Mouse (Mus musculus) intestine, embryonic 14.5 days (tissue): ENCODE data around the gene Acp4. TPM values are rescaled to one million over a fixed set of nuclear protein-coding genes. Genes with fewer than 3 reads are reported as not detected.

Source experiments
- ATAC-seq: fragments of 200-750 bp; cut with Nextera tagmentation; replicated peaks from 2 replicates; pipeline ENCODE4 v1.8.0; 2017; ENCODE audit warnings: low read depth, moderate number of reproducible peaks, moderate TSS enrichment, moderate library complexity; ENCODE audit not compliant: low FRiP score, low TSS enrichment
- DNase-seq: peaks from one replicate; pipeline ENCODE4 v3.0.0-alpha.2; 2018; ENCODE audit warnings: low spot score
- H3K27ac ChIP-seq: fragments of 300-500 bp; sonication (generic); 2 replicates; pipeline ENCODE4 v1.5.1; 2014; ENCODE audit warnings: low read depth, mild to moderate bottlenecking, control low read depth
- H3K27me3 ChIP-seq: fragments of 300-500 bp; sonication (generic); replicated peaks from 2 replicates; pipeline ENCODE4 v1.6.1; 2014; ENCODE audit warnings: low read length, control low read depth; ENCODE audit not compliant: control insufficient read depth, insufficient read depth
- H3K36me3 ChIP-seq: fragments of 300-500 bp; sonication (generic); 2 replicates; pipeline ENCODE4 v1.6.1; 2014; ENCODE audit warnings: low read length, control low read depth; ENCODE audit not compliant: control insufficient read depth, insufficient read depth
- H3K4me1 ChIP-seq: fragments of 300-500 bp; sonication (generic); replicated peaks from 2 replicates; pipeline ENCODE4 v1.6.1; 2014; ENCODE audit warnings: low read length, control low read depth, mixed read lengths; ENCODE audit not compliant: control insufficient read depth, insufficient read depth
- H3K4me2 ChIP-seq: fragments of 300-500 bp; sonication (generic); 2 replicates; pipeline ENCODE4 v1.6.1; 2014; ENCODE audit warnings: low read length
- H3K4me3 ChIP-seq: fragments of 300-500 bp; sonication (generic); 2 replicates; pipeline ENCODE4 v1.5.1; 2014; ENCODE audit warnings: low read depth, low read length, control low read depth, mixed read lengths
- H3K9ac ChIP-seq: fragments of 300-500 bp; sonication (generic); 2 replicates; pipeline ENCODE4 v1.6.1; 2014; ENCODE audit warnings: mild to moderate bottlenecking, low read length
- H3K9me3 ChIP-seq: fragments of 300-500 bp; sonication (generic); 2 replicates; pipeline ENCODE4 v1.6.1; 2016; ENCODE audit warnings: low read length, control low read depth; ENCODE audit not compliant: control insufficient read depth
- WGBS: fragments of 180-500 bp; shearing (Covaris S2); extraction: QIAGEN DNeasy Blood & Tissue Kit; methylation state at CpG from one replicate; pipeline ENCODE4 v1.1.7; 2014; 5-methylcytosine and 5-hydroxymethylcytosine counted together
- polyA plus RNA-seq: library from polyadenylated mRNA; unstranded; fragments of >200 nt; fragmentation: Nextera tagmentation; extraction: Ambion mirVana; gene quantifications from 2 replicates; pipeline ENCODE4 v1.2.1, GENCODE M21; 2014

The Acp4 gene
- polyA plus RNA-seq, 1 experiment from 2014 or later = not detected

DNA sequence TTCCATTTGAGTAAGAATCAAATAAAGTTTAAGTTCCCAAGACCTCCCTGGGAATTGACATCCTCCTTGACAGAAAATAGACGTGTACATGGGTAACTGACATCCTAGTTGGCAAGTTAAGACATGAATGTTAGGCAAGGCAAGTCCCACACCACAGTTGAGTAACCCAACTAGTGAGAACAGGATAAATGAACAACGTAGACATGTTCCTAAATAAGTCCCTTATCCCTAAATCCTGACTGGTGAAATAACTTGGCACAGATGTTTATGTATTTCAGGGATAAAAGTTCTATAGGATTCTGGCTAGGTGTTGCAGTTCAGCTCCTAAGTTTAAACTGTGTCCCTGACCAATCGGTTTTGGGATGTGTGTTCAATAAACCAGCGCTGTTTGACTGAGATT is 33.8 kb upstream of the Acp4 start:
- 82% methylated on average over 4 of the region's 4 CpGs for whole genome bisulfite sequencing
- no peak for DNase-seq

DNA sequence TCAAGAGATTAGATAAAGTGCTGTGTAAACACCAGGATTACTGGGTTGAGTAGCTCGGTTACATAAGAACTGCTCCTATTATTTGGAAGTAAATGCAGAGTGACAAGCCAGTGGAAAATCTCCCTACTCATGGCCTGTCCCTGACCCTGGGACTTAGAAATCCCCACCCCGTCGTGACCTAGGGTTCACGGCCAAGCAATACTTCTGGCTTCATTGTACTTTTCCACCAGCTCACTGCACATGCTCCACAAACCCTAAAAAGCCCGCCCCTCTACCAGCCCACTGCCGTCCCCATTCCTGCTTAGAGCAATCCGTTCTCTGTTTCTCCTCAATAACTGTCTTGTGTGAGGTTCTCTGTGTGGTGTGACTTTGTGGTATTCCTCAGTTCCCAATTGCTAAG is 30.6 kb upstream of the Acp4 start:
- DNase-seq (no peak), ATAC-seq (no peak)
- Histone ChIP-seq H3K9me3 (no peaks in the 10 kb centered on the region), H3K4me2 (no peak overlapping the region), H3K4me1 (no peaks in the 10 kb centered on the region), H3K27me3 (no peaks in the 10 kb centered on the region), H3K9ac (no peak overlapping the region), H3K27ac (no peak overlapping the region), H3K4me3 (no peak overlapping the region), H3K36me3 (no peaks in the 10 kb centered on the region)
- WGBS = 65% methylated on average over 7 of the region's 7 CpGs

More for the DNA sequence above, 33.8 kb upstream of the Acp4 start:
- H3K9ac ChIP-seq = no peak overlapping the region
- H3K27me3 ChIP-seq = no peaks in the 10 kb centered on the region
- H3K4me1 ChIP-seq = no peaks in the 10 kb centered on the region
- no peak for ATAC-seq
- no peak overlapping the region for H3K27ac ChIP-seq
- H3K36me3 ChIP-seq = no peaks in the 10 kb centered on the region
- no peak overlapping the region for H3K4me3 ChIP-seq
- no peak overlapping the region for H3K4me2 ChIP-seq
- H3K9me3 ChIP-seq = no peaks in the 10 kb centered on the region

DNA sequence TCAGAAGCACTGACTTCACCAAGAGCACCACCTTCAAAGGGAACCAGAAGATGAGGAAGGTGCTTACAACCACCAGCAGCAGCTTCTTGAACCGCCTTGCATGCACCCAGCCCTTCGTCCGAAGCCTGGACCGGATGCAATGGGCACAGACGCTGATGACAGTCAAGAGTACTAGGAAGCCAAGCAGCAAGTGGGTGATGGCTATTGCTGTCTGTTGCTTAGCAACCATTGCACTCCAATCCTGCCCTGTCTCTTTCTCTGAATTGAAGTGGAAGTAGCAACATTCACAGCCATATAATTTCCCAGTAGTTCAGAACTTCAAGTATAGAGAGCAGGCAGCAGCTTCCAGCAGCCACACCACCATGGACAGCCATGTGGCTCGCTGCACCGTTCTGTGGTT is 24.4 kb upstream of the Acp4 start:
- Histone ChIP-seq H3K36me3 (no peaks in the 10 kb centered on the region), H3K9ac (no peak overlapping the region), H3K27me3 (no peaks in the 10 kb centered on the region), H3K4me1 (no peaks in the 10 kb centered on the region), H3K9me3 (no peaks in the 10 kb centered on the region), H3K4me2 (no peak overlapping the region), H3K4me3 (no peak overlapping the region), H3K27ac (no peak overlapping the region)
- DNase-seq (no peak), ATAC-seq (no peak)
- 73% methylated on average over 7 of the region's 7 CpGs for WGBS

DNA sequence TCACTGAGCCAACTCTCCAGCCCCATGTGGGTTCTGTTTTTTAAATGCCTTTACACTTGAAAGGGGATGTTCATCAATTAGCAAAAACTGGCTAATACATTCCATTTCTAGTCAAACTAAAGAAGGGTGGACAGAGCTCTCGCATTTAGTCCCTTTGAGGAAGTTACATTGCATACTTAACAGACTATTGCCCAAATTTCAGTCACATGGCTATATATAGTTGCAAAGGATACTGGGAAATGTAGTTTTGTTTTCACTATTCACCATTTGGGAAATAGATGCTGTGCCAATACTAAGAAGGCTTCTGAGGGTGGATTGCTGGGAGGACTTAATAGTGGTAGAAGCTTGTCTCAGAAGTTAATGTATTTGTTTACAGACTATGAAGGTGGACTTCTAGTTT is 23.8 kb upstream of the Acp4 start:
- Histone ChIP-seq H3K27ac (no peak overlapping the region), H3K36me3 (no peaks in the 10 kb centered on the region), H3K4me1 (no peaks in the 10 kb centered on the region), H3K9ac (no peak overlapping the region), H3K4me2 (no peak overlapping the region), H3K9me3 (no peaks in the 10 kb centered on the region), H3K27me3 (no peaks in the 10 kb centered on the region), H3K4me3 (no peak overlapping the region)
- DNase-seq = no peak
- WGBS = 64% methylated on average over 1 of the region's 1 CpGs
- no peak for ATAC-seq

DNA sequence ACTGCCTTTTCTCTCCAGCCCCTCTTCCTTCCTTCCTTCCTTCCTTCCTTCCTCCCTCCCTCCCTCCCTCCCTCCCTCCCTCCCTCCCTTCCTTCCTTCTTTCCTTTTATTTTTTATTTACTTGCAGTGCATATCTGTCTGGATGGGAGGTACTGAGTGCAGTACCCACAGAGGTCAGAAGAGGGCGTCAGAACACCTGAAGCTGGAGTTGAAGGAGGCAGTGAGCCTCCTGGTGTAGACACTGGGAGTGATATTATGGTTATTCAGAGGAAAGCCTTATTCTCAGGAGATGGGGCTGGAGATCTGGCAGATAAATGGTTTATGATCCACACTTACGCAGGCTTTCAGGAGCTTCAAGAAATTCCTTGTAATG is 20.1 kb upstream of the Acp4 start:
- no peak for DNase-seq
- H3K4me1 ChIP-seq = no peaks in the 10 kb centered on the region
- H3K9ac ChIP-seq = no peak overlapping the region
- H3K4me2 ChIP-seq = no peak overlapping the region
- ATAC-seq = no peak
- H3K27ac ChIP-seq = no peak overlapping the region
- no peaks in the 10 kb centered on the region for H3K9me3 ChIP-seq
- no peaks in the 10 kb centered on the region; the same call in 1 of the 2 replicates for H3K27me3 ChIP-seq
- H3K4me3 ChIP-seq = no peak overlapping the region
- no peaks in the 10 kb centered on the region for H3K36me3 ChIP-seq
- 45% methylated on average over 2 of the region's 2 CpGs for WGBS

DNA sequence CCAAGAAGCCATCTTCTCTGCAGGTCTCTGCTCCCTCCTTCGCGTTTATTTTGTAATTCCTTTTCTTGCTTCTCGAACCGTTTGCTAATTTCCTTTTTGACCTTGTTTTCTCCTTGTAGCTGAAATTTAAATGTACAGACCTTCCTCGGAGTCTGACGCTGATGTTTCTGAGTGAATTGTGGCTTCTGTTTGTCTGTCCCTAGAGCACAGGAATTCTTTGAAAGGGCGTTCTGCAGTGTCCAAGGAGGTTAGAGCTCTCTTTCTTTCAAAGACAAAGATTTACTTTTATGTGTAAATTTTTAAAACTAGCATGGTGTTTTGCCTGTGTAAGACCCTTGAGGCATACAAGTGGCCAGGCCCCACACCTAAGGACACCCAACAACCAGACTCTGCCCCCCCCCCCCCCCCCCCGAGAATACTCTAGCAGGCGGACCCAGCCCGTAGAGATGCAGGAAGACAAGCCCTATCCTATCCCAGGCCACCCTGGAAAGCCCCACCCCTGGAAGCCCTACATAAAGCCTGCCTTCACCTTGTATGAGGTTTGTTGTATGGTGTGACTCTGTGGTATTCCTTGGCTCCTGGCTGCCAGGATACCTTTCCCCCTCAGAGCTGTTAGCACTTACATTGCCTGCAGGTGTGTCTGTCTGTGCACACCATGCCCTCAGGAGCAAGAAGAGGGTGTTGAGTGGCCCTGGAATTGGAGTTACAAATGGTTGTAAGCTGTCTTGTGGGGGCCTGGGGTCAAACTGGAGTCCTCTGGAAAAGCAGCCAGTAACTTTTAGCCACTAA is 19.5 kb upstream of the Acp4 start:
- Histone ChIP-seq H3K9me3 (no peaks in the 10 kb centered on the region), H3K4me1 (no peaks in the 10 kb centered on the region), H3K4me2 (no peak overlapping the region), H3K27ac (no peak overlapping the region), H3K27me3 (no peaks in the 10 kb centered on the region; the same call in 1 of the 2 replicates), H3K4me3 (no peak overlapping the region), H3K36me3 (no peaks in the 10 kb centered on the region), H3K9ac (no peak overlapping the region)
- DNase-seq (no peak), ATAC-seq (no peak)
- WGBS = 68% methylated on average over 10 of the region's 10 CpGs

DNA sequence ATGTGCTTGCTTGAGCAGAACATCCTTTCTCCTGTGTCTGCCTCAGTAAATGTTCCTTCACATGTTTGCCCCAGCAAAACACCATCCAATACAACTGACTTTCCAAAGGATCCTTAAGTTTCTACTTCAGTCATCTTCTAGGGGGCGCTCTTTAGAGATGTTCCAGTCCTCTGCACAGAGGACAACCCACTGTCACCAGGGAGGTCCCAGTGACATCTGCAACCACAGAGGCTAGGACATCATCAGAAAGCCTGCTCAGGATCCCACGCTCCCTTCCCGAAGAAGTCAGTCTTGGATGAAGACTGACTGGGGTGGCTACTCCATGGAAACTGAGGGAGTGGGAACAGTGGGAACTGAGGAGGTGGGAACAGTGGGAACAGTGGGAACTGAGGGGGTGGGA is 18.4 kb upstream of the Acp4 start:
- no peak overlapping the region for H3K27ac ChIP-seq
- H3K4me1 ChIP-seq = no peaks in the 10 kb centered on the region
- no peaks in the 10 kb centered on the region for H3K9me3 ChIP-seq
- H3K36me3 ChIP-seq = no peaks in the 10 kb centered on the region
- H3K27me3 ChIP-seq = no peaks in the 10 kb centered on the region; the same call in 1 of the 2 replicates
- no peak overlapping the region for H3K4me3 ChIP-seq
- no peak overlapping the region for H3K4me2 ChIP-seq
- WGBS = 75% methylated on average over 3 of the region's 3 CpGs
- no peak for ATAC-seq
- no peak overlapping the region for H3K9ac ChIP-seq
- no peak for DNase-seq

DNA sequence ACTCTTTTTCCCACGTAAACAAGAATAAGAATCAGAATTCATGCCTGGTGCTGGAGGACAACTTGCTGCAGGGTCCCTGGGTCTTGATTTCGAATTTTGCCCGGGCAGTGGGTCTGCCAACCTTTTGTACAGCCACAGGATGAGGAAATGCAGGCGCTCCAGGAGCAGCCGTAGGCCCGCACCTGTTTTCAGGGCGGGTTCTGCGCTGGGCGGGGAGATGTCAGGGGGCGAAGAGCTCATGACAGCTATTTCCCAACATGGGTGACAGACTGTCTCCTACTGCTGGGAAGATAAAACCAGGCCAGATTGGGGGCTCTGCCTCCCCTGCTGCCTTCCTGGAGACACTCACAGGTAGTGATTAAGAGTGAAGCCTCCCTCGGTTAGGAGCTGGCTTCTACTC is 16.9 kb upstream of the Acp4 start:
- no peak overlapping the region for H3K4me3 ChIP-seq
- 26% methylated on average over 11 of the region's 11 CpGs for WGBS
- DNase-seq (no peak), ATAC-seq (no peak)
- no peak overlapping the region for H3K4me2 ChIP-seq
- H3K27me3 ChIP-seq = no peaks in the 10 kb centered on the region; the same call in 1 of the 2 replicates
- no peaks in the 10 kb centered on the region for H3K36me3 ChIP-seq
- H3K4me1 ChIP-seq = no peaks in the 10 kb centered on the region
- H3K27ac ChIP-seq = no peak overlapping the region
- no peak overlapping the region for H3K9ac ChIP-seq
- no peaks in the 10 kb centered on the region for H3K9me3 ChIP-seq

DNA sequence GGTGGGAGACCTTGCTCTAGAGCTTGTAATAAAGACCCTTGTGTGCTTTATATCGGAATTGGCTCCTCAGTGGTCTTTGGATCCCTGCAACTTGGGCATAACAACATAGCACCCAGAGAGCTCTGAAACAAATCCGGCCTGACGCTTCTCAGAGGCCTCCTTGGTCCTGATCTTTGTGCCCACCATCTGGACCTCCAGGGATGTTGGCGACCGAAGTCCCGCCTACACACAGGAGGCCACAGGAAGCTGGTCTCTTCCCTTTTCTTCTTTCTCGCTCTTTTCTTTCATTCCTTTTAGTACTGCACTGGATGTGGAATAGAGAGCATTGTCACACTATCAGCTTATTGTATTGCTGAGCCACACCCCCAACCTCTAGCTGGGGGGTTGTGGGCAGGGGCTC is 16.3 kb upstream of the Acp4 start:
- Histone ChIP-seq H3K9me3 (no peaks in the 10 kb centered on the region), H3K4me2 (no peak overlapping the region), H3K9ac (no peak overlapping the region), H3K4me1 (no peaks in the 10 kb centered on the region), H3K36me3 (no peaks in the 10 kb centered on the region), H3K27ac (no peak overlapping the region), H3K27me3 (no peaks in the 10 kb centered on the region; the same call in 1 of the 2 replicates), H3K4me3 (no peak overlapping the region)
- WGBS = 79% methylated on average over 7 of the region's 7 CpGs
- no peak for DNase-seq
- ATAC-seq = no peak
